Mouse (Mus musculus): ENCODE measurements around the gene Pde2a. TPM values are rescaled to one million over a fixed set of nuclear protein-coding genes. Genes with fewer than 3 reads are reported as not detected.

The Pde2a gene
- polyA plus RNA-seq, 1 experiment = 33.2 TPM

GRCm38 (mm10) chr7:101481872-101482498 lies 60.5 kb downstream of the Pde2a start:
- Histone ChIP-seq H3K4me1 (ENCODE audit: control insufficient read depth, insufficient read depth, low read length) (peaks cover 8% of the 10 kb centered on the region), H3K4me3 (replicated peaks; ENCODE audit: control insufficient read depth, low read depth, low read length) (no peak overlapping the region), H3K27ac (ENCODE audit: control insufficient read depth, insufficient read depth, low read depth, low read length, poor library complexity) (no peak overlapping the region)
- TF ChIP-seq CTCF (IDR thresholded peaks at IDR 0.05; ENCODE audit: control insufficient read depth, insufficient read depth, low read length) (no peak), POLR2A (IDR thresholded peaks at IDR 0.05; ENCODE audit: borderline replicate concordance, control insufficient read depth, low read depth, low read length) (no peak)
- WGBS = 65% methylated on average over 8 of the region's 8 CpGs

- peaks cover 8% of the 10 kb centered on the region for H3K4me1 ChIP-seq (ENCODE audit: control insufficient read depth, insufficient read depth, low read length)
- 44% methylated on average over 9 of the region's 9 CpGs for WGBS
- H3K27ac ChIP-seq (ENCODE audit: control insufficient read depth, insufficient read depth, low read depth, low read length, poor library complexity) = peak overlapping the region; percentile 54; the same call in 1 of the 2 replicates
- TF ChIP-seq POLR2A (IDR thresholded peaks at IDR 0.05; ENCODE audit: borderline replicate concordance, control insufficient read depth, low read depth, low read length) (no peak), CTCF (IDR thresholded peaks at IDR 0.05; ENCODE audit: control insufficient read depth, insufficient read depth, low read length) (no peak)
- no peak overlapping the region for H3K4me3 ChIP-seq (replicated peaks; ENCODE audit: control insufficient read depth, low read depth, low read length)
Measured at GRCm38 (mm10) chr7:101482499-101483081, 61.1 kb downstream of the Pde2a start.

DNA sequence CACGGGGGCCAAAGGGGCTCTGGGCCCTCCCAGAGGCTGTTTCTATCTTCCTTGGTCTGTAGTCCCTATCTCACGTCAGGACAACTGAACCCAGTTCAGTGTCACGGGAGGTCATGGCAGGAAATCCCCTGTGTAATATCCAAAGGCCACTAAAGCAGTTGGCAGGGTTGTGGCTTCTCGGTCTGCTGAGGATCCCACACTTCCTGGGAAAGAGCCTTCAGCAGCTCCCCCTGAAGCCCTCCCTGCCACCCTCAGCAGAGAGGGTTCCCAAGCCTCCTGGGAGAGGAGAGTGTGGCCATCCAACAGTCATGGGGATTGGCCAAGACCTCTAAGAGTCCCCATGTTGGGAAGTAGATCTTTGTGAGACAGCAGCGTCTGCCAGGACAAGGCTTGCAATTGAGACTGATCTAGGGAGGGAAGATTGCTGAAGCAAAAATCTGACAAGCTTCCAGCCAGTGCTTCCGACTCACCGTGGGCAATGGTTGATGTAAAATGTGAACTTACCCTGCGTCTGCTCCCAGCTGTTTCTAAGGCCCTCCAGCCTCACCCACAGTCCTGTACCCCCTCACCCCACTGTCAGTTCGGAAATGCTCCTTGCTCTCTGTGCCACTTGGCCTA lies 62.1 kb downstream of the Pde2a start:
- H3K27ac ChIP-seq (ENCODE audit: control insufficient read depth, insufficient read depth, low read depth, low read length, poor library complexity) = peak overlapping the region; percentile 3; the same call in 1 of the 2 replicates
- 54% methylated on average over 9 of the region's 9 CpGs for WGBS

GRCm38 (mm10) chr7:101487102-101487501 lies 65.6 kb downstream of the Pde2a start:
- WGBS = 80% methylated on average over 5 of the region's 5 CpGs
- H3K4me1 ChIP-seq (ENCODE audit: control insufficient read depth, insufficient read depth, low read length) = peaks cover 3% of the 10 kb centered on the region; the same call in 1 of the 2 replicates
- H3K27ac ChIP-seq (ENCODE audit: control insufficient read depth, insufficient read depth, low read depth, low read length, poor library complexity) = no peak overlapping the region
- no peak for TF ChIP-seq POLR2A (IDR thresholded peaks at IDR 0.05; ENCODE audit: borderline replicate concordance, control insufficient read depth, low read depth, low read length)
- TF ChIP-seq CTCF (IDR thresholded peaks at IDR 0.05; ENCODE audit: control insufficient read depth, insufficient read depth, low read length) = no peak
- H3K4me3 ChIP-seq (replicated peaks; ENCODE audit: control insufficient read depth, low read depth, low read length) = no peak overlapping the region

More for the DNA sequence above, 62.1 kb downstream of the Pde2a start:
- Histone ChIP-seq H3K4me1 (ENCODE audit: control insufficient read depth, insufficient read depth, low read length) (peaks cover 5% of the 10 kb centered on the region; the same call in 1 of the 2 replicates), H3K4me3 (replicated peaks; ENCODE audit: control insufficient read depth, low read depth, low read length) (no peak overlapping the region)
- no peak for TF ChIP-seq CTCF (IDR thresholded peaks at IDR 0.05; ENCODE audit: control insufficient read depth, insufficient read depth, low read length)
- TF ChIP-seq POLR2A (IDR thresholded peaks at IDR 0.05; ENCODE audit: borderline replicate concordance, control insufficient read depth, low read depth, low read length) = no peak

DNA sequence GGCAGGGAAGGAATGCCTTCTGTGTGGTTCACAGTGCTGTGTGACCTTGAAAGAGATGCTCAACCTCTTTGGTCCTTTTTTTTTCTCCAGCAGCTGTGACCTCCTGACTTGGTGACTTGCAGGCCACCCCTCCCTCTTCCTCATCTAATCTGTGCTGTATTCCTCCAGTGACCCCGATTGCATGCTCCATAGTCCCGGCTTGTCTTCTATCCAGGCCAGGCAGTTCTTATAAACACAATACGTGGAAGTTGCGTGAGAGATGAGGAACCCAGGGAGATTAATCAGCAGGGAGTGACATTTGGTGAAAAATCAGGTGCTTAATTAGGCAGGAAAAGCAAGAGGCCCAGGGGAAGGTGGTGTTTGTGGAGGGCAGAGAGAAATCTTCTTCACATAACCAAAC lies 69.5 kb downstream of the Pde2a start:
- no peak overlapping the region for H3K4me3 ChIP-seq (replicated peaks; ENCODE audit: control insufficient read depth, low read depth, low read length)
- 61% methylated on average over 4 of the region's 4 CpGs for WGBS
- no peak for TF ChIP-seq POLR2A (IDR thresholded peaks at IDR 0.05; ENCODE audit: borderline replicate concordance, control insufficient read depth, low read depth, low read length)
- peaks cover 2% of the 10 kb centered on the region; the same call in 1 of the 2 replicates for H3K4me1 ChIP-seq (ENCODE audit: control insufficient read depth, insufficient read depth, low read length)
- H3K27ac ChIP-seq (ENCODE audit: control insufficient read depth, insufficient read depth, low read depth, low read length, poor library complexity) = no peak overlapping the region

- 41% methylated on average over 3 of the region's 3 CpGs for WGBS
- H3K27ac ChIP-seq (ENCODE audit: control insufficient read depth, insufficient read depth, low read depth, low read length, poor library complexity) = peak overlapping the region; percentile 87
- no peak for TF ChIP-seq POLR2A (IDR thresholded peaks at IDR 0.05; ENCODE audit: borderline replicate concordance, control insufficient read depth, low read depth, low read length)
- no peak for TF ChIP-seq CTCF (IDR thresholded peaks at IDR 0.05; ENCODE audit: control insufficient read depth, insufficient read depth, low read length)
Measured at GRCm38 (mm10) chr7:101498385-101498784, 76.9 kb downstream of the Pde2a start.

DNA sequence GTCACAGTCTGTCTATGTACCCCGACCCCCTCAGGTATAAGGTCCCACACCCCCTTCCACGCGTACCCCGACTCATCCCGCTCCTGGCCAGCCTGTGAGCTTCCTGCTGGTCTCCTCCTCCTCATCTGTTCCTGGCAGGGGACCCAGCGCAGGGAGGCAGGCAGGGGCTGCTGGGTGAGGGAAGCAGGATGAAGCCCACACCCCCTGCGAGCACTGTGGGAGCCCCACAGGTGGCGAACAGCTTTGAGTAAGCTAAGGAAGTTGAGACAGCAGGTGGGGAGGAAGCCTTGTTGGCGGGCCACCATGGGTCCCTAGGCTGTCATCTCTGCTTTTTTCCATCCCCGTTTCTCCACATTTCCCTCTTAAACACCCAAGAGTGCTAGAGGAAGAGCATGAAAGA lies 77.8 kb downstream of the Pde2a start:
- H3K27ac ChIP-seq (ENCODE audit: control insufficient read depth, insufficient read depth, low read depth, low read length, poor library complexity) = peak overlapping the region; percentile 87
- WGBS = 44% methylated on average over 10 of the region's 10 CpGs
- peak; percentile 22; the same call in 1 of the 2 replicates for TF ChIP-seq POLR2A (IDR thresholded peaks at IDR 0.05; ENCODE audit: borderline replicate concordance, control insufficient read depth, low read depth, low read length)
- TF ChIP-seq CTCF (IDR thresholded peaks at IDR 0.05; ENCODE audit: control insufficient read depth, insufficient read depth, low read length) = no peak

More at GRCm38 (mm10) chr7:101498385-101498784, 76.9 kb downstream of the Pde2a start:
- peaks cover 18% of the 10 kb centered on the region for H3K4me1 ChIP-seq (ENCODE audit: control insufficient read depth, insufficient read depth, low read length)
- H3K4me3 ChIP-seq (replicated peaks; ENCODE audit: control insufficient read depth, low read depth, low read length) = no peak overlapping the region

GRCm38 (mm10) chr7:101499701-101500100 lies 78.2 kb downstream of the Pde2a start:
- TF ChIP-seq CTCF (IDR thresholded peaks at IDR 0.05; ENCODE audit: control insufficient read depth, insufficient read depth, low read length) (no peak), POLR2A (IDR thresholded peaks at IDR 0.05; ENCODE audit: borderline replicate concordance, control insufficient read depth, low read depth, low read length) (no peak)
- H3K27ac ChIP-seq (ENCODE audit: control insufficient read depth, insufficient read depth, low read depth, low read length, poor library complexity) = peak overlapping the region; percentile 87
- 60% methylated on average over 9 of the region's 9 CpGs for WGBS

More for the DNA sequence above, 77.8 kb downstream of the Pde2a start:
- H3K4me3 ChIP-seq (replicated peaks; ENCODE audit: control insufficient read depth, low read depth, low read length) = peak overlapping the region; percentile 40
- peaks cover 19% of the 10 kb centered on the region for H3K4me1 ChIP-seq (ENCODE audit: control insufficient read depth, insufficient read depth, low read length)

More at GRCm38 (mm10) chr7:101499701-101500100, 78.2 kb downstream of the Pde2a start:
- Histone ChIP-seq H3K4me3 (replicated peaks; ENCODE audit: control insufficient read depth, low read depth, low read length) (peak overlapping the region; percentile 40), H3K4me1 (ENCODE audit: control insufficient read depth, insufficient read depth, low read length) (peaks cover 19% of the 10 kb centered on the region)
